Mouse (Mus musculus): ENCODE results near the gene Hand1. TPM values are rescaled to one million over a fixed set of nuclear protein-coding genes. Genes with fewer than 3 reads are reported as not detected.
"Not testable (repeated sequence)": the region's sequence is repeated elsewhere in the genome, so short reads cannot be mapped to it uniquely, and the experiment has no call there.

Hand1 gene
- polyA plus RNA-seq (2015; fragmentation: Nextera tagmentation; extraction: Ambion mirVana): 0.46 and 0.57 TPM in 2 replicates

- DNase-seq (ENCODE audit: low spot score): no peak
Observed at GRCm38 (mm10) chr11:57832552-57833201, at the start of gene Hand1. Gene Hand1 (minus strand): TSS chr11:57832818.

DNA sequence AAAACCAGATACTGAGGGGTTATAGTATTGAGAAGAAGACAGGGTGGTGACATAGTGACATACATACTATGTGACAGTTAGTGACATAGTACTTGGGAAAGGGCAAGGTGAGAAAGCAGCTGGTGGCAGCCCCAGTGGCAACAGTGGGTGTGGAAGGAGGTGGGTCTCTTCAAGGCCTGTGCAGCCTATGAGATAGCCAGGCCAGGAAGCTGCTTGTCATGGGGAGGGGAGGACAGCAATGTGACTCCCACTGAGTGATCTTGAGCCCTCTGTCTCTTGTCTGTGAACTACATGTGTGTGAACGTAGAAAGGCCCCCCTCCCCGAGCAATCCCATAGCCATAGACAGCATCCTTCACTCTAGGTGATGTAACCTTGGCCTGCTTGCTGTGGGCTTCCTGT, 43.5 kb upstream of the Hand1 start:
- no peak for DNase-seq (ENCODE audit: low spot score)

- DNase-seq (ENCODE audit: low spot score): no peak
Observed at GRCm38 (mm10) chr11:57873014-57873413, 40.4 kb upstream of the Hand1 start.

GRCm38 (mm10) chr11:57868753-57869460, 36.3 kb upstream of the Hand1 start:
- peak; percentile 36 for DNase-seq (ENCODE audit: low spot score)

- no peak for DNase-seq (ENCODE audit: low spot score)
Observed at GRCm38 (mm10) chr11:57866466-57866865, 33.8 kb upstream of the Hand1 start.

DNA sequence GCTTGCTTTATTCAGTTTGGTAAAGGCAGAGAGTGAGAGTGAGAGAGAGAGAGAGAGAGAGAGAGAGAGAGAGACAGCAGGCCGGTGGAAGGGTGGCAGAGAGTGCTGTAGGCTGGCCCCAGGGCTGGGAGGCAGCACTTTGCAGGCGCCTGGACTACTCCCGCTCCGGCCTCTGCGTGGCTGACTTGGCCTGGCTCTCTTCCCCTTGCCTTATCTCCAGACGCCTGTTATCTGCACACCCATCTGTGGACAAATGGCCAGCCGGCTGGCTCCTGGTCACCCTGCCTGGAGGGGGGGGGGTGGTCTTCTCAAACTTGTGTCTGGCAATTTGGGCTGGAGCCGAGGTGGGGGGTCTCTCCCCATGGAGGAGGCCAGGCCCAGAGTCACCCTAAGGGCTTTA, 32.0 kb upstream of the Hand1 start:
- DNase-seq (ENCODE audit: low spot score): no peak

DNA sequence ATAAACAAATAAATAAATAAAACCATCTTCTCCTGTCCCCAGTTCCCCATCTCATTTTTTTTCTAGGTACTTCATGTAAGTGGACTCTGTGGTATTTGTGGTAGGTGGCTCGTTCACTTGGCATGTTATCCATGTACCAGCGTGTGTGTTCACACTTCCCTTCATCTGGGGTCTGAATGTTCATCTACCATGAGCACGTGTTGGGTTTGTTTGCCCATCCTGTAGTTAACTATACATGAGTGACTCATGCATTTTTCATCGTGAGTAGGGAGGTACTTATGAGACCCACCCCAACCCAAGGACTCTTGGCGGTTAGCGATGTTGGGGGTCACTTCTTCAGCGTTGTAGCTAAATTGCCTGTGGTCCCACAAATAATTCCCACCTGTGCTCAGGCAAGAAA, 29.5 kb upstream of the Hand1 start:
- DNase-seq (ENCODE audit: low spot score): no peak

DNA sequence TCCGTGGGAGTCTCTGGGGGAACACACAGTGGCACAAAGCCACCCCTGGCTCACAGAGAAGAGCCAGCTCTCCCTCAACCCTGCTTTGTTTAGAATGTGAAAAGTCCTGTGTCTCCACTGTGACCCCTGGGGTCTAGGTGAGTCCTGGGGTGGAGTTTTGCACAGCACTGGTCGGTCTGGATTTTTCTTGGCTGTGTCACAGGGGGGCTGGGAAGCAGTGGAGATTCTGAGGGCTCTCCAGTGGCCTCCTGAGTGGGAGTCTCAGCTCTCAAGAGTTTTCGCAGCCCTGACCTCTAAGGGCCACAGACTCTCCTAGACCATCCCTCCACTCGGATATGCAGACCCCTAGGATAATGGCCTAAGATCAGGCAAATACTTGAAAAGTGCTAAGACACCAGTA, 25.1 kb upstream of the Hand1 start:
- no peak for DNase-seq (ENCODE audit: low spot score)

DNA sequence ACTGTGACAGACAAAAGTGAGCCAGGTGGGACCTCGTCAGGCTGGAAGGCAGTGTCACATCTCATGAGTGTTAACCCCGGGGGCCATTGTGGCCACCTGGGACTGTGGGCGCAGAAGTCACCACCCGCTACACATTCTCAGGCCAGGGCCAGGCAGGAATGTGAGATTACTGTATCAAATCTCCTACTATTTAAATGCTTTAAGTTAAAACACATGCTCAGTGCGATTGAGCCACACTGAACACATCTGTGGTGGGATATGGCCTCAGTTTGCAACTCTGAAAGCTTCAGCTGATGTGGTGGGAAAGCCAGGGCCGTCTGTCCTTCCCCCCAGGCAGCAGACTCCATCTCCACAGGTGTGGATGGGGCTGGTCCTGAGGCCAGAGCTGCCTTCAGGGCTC, 21.0 kb upstream of the Hand1 start:
- DNase-seq (ENCODE audit: low spot score): no peak

GRCm38 (mm10) chr11:57850931-57851330, 18.3 kb upstream of the Hand1 start:
- no peak for DNase-seq (ENCODE audit: low spot score)

DNA sequence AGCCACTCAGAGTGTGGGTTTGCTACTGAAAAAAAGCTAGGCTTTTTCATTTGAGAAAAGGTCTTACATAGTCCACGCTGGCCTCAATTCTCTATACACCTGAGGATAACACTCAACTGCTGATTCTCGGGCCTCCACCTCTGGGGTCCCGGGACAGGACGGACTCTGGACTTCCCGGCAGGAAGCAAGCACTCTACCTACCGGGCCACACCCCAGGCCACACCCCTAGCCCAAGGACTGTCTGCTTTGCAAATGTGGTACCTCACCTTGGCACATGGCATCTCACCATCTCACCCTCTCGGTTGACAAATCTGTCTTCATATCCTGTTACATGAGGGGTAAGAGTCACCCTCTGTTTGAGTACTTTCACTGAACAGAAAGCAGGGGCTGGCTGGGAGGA, 17.7 kb upstream of the Hand1 start:
- no peak for DNase-seq (ENCODE audit: low spot score)

GRCm38 (mm10) chr11:57847396-57847795, 14.8 kb upstream of the Hand1 start:
- DNase-seq (ENCODE audit: low spot score): no peak

- not testable (repeated sequence) for DNase-seq (ENCODE audit: low spot score)
Observed at GRCm38 (mm10) chr11:57846421-57847363, 14.1 kb upstream of the Hand1 start.

GRCm38 (mm10) chr11:57841391-57841790, 8.8 kb upstream of the Hand1 start:
- no peak for DNase-seq (ENCODE audit: low spot score)

DNA sequence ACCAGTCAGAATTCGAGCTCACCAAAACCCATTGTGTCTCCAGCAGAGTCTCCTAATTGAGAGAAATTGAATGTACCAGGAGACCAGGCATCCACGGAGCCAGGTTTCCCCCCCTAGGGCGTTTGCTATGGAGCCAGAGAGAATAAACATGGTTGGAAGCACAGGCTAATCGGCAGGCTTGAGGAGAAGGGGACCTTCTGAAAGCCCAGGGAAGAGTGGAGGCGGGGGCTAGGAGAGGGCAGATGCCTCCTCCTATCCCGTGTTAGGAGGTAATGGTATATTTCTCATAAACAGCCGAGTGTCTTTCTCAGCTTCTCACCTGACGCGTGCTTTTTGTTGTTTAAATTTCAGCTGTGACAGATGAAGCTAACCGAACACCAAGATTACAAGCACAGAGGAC, 8.4 kb upstream of the Hand1 start:
- DNase-seq (ENCODE audit: low spot score): no peak

GRCm38 (mm10) chr11:57837861-57838680, 5.5 kb upstream of the Hand1 start:
- no peak for DNase-seq (ENCODE audit: low spot score)

DNA sequence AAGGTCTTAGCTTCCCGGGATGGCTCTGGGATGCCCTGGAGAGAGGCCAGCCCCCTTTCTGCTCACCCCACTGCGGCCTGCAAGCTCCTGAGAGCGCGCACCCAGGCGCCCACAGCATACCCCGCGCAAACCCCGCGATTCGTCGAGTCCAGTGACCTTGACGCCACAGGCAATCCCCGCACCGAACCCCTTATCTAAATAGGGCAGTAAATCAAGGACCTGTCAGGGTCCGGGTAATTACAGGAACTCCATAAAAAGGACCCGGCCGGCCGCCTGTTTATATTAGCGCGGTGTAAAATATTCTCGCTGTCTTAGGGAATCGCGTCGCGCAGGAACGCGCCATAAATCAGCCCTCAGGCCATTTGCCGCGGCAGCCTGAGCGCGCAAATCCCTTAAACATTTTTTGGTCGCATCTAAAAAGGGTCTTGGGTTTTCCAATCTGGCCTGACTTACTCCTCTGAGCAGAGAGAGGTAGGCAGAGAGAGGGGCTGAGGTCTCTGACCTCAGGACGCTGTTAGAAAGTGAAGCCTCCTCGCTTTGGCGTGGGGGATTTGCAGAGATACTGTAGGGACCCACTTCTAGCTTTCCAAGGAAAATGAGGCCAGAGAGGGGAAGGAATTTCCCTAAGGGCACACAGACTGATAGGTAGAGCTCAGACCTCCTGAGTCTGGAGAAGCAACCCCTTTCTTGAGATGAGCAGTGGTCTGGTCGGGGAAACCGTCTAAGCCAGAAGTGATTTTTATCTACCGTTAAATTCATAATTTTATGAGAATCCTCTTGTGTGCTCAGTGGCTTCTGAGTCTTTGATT, 4.5 kb upstream of the Hand1 start:
- no peak for DNase-seq (ENCODE audit: low spot score)

- no peak for DNase-seq (ENCODE audit: low spot score)
Observed at GRCm38 (mm10) chr11:57836401-57836800, 3.8 kb upstream of the Hand1 start.

DNA sequence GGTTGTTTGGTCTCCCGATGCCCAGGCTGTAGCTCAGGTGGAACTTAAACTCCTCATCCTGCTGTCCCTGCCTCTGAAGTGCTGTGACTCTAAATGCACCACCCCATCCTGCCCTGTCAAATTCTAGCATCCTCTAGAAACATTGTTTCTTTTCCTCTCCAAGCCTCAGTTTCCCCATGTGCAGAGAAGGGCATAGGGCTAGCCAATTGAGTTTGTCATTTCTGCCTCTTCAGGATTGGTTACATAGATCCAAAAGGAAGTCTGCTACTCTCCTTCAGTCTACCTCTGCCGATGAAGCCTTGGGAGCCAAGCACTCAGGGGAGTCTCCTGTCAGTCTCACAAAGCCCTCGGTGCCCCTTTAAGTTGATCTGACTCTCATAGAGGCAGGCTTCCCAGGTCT, 3.3 kb upstream of the Hand1 start:
- no peak for DNase-seq (ENCODE audit: low spot score)

GRCm38 (mm10) chr11:57835331-57835730, 2.7 kb upstream of the Hand1 start:
- no peak for DNase-seq (ENCODE audit: low spot score)

All from thymus, postnatal 0 days (tissue).